Mouse (Mus musculus) thymus, adult 2 months (tissue): Measurements from ENCODE around the gene Tinagl1.

Experiments
- CTCF ChIP-seq: fragments of 200-500 bp; IDR thresholded peaks from 2 replicates; pipeline ENCODE4 v1.5.1; 2012; ENCODE audit warnings: mild to moderate bottlenecking, control low read depth, low read length, moderate library complexity, borderline replicate concordance; ENCODE audit not compliant: control insufficient read depth, poor library complexity, insufficient read depth; ENCODE audit errors: extremely low read depth
- POLR2A ChIP-seq: fragments of 200-500 bp; IDR thresholded peaks from 2 replicates; pipeline ENCODE4 v1.6.1; 2012; ENCODE audit warnings: mild to moderate bottlenecking, low read length, control low read depth, moderate library complexity; ENCODE audit not compliant: control insufficient read depth, poor library complexity, insufficient read depth; ENCODE audit errors: extremely low read depth

GRCm38 (mm10) chr4:130131448-130132105 lies 43.3 kb downstream of the Tinagl1 start:
- TF ChIP-seq CTCF (no peak), POLR2A (no peak)
